Mouse (Mus musculus) small intestine, adult 2 months (tissue): Measurements from ENCODE around the gene Cdipt.

Experiments
- CTCF ChIP-seq: fragments of 200-500 bp; IDR thresholded peaks from 2 replicates; pipeline ENCODE4 v1.5.1; 2012; ENCODE audit warnings: low read depth, mild to moderate bottlenecking, control low read depth, inconsistent platforms, low read length, moderate library complexity, mixed read lengths; ENCODE audit not compliant: insufficient replicate concordance, insufficient read length; ENCODE audit errors: extremely low read depth
- POLR2A ChIP-seq: fragments of 200-500 bp; IDR thresholded peaks from 2 replicates; pipeline ENCODE4 v1.6.1; 2012; ENCODE audit warnings: low read depth, mild to moderate bottlenecking, control low read depth, inconsistent platforms, low read length, moderate library complexity

GRCm38 (mm10) chr7:126984667-126985444 lies 9.1 kb downstream of the Cdipt start:
- no peak for TF ChIP-seq CTCF
- TF ChIP-seq POLR2A = no peak
